Mouse (Mus musculus) megakaryocyte, embryonic 14.5 days (primary cell): ENCODE data around the gene Trim45.

Experiments
- FLI1 ChIP-seq: IDR thresholded peaks from 2 replicates; pipeline ENCODE4 v1.6.1; 2012; ENCODE audit warnings: low read length, inconsistent platforms, mixed read lengths
- GATA1 ChIP-seq: IDR thresholded peaks from 3 replicates; pipeline ENCODE4 v1.6.1; 2012; ENCODE audit warnings: mixed read lengths, low read length, inconsistent platforms, borderline replicate concordance

DNA sequence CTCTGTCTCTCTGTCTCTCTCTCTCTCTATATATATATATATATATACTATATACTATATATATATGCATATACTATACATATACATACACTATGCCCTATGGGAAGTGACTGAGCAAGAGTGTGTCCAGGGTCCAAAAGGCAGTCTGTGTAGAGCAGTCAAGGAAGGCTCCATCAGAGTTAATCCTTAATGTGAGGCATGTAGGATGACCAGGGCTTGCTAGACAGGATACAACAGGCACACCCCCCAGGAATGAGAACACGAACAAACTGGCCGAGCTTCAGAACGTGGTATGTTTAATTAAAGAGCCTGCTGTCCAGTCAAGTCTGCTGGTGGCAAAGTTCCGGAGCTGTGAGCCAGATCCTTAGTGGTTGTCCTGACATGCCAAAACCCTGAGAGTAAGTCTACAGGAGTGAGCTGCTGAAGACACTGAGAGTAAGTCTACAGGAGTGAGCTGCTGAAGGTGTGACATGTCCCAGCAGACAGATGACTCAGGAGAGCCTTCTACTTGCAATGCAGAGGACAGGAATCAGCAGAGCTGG is 18.6 kb downstream of the Trim45 start:
- TF ChIP-seq GATA1 (no peak), FLI1 (no peak)
